Mouse (Mus musculus): ENCODE measurements around the gene Mpl.
A peak's percentile ranks its signal among the peaks of the same experiment; 100 is the strongest.

The Mpl gene

GRCm38 (mm10) chr4:118457345-118457975, at the start of gene Mpl:
TSS of gene Mpl (minus strand) at chr4:118457513.
- DNase-seq (ENCODE audit: low spot score): no peak

DNA sequence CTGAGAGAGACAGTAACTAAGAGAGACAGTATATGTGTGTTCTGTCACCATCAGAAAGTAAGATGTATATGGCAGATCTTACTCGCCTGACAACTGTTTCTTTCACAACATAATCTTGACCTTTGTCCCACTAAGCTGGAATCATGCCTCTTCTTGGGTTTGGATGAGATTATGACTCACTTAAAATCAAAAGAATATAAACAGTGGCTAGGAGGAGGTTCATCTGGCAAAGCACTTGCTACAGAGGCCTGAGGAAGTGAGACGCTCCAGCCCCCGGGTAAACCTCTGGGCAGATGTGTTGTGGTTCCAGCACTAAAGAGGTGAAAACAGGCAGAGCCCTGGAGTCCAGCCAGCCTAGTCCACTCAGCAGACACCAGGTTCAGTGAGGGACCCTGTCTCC, 48.2 kb upstream of the Mpl start:
- DNase-seq (ENCODE audit: low spot score): peak; percentile 80

- DNase-seq (ENCODE audit: low spot score): no peak
Observed at GRCm38 (mm10) chr4:118500792-118501191, 43.5 kb upstream of the Mpl start.

DNA sequence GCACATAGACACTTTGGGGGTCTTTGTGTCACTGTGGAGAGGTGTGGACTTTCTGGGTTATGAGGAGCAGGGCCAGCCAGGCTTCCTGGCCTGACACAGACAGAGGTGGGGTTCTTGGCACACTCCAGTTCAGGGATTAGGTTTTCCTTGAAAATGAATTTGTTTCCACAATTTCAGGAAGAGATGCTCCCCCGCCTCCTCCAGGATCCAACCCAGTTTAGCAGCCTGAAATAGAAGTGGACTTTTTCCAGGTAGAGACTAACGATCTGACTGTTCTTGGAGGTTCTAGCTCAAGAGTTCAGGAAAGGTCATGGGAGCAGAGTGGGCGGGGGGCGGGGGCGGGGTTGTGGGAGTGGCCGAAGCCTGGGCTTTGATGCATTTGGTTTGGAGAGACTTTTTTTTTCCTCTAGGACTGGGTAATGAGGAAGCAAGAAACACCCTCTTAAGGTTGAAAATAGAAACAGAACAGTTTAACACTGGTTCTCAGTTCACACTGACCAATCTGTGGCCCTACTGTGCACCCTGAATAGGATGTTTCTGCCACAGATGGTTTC, 42.9 kb upstream of the Mpl start:
- DNase-seq (ENCODE audit: low spot score): no peak

- no peak for DNase-seq (ENCODE audit: low spot score)
Observed at GRCm38 (mm10) chr4:118490461-118490860, 33.1 kb upstream of the Mpl start.

- no peak for DNase-seq (ENCODE audit: low spot score)
Observed at GRCm38 (mm10) chr4:118489717-118490132, 32.4 kb upstream of the Mpl start, which contains the start of gene Tie1. TSS of gene Tie1 (minus strand) at chr4:118490061.

GRCm38 (mm10) chr4:118476773-118477530, 19.6 kb upstream of the Mpl start:
- DNase-seq (ENCODE audit: low spot score): no peak

DNA sequence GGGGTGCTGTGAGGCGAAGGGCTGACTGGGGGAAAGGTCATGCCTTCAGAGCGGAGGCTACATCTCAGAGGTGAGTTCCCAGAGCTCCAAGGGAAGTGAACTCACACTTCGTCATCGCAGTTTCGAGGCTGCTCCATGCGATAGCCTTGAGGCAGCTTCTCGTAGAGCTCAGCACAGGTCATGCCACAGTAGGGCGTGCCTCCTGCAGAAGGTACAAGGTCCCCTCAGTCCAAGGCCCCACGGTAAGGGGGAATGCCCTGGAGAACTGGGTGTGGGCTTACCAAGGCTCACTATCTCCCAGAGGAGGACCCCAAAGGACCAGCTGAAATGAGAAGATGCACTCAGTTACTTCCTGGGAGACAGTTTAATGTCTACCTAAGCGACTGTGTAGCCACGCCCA, 15.4 kb upstream of the Mpl start:
- no peak for DNase-seq (ENCODE audit: low spot score)

DNA sequence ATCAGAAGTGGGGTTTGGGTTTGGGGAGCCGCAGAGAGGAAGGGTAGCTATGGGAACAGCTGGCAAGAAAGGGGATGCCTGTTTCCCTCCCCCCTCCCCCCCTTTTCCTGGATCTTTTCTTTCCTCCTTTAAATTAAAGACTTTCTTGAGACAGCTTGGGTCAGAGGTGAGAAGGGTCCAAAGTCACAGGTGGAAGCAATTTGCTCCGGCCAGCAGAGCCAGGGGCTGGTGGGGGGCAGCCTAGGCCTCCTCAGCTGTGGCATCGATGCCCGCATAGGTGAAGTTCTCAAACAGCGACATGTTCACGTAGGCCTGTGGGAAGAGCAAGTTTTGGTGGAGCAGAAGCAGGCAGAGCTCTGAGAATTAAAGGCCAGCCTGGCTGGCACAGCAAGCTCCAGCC, 14.0 kb upstream of the Mpl start:
- no peak for DNase-seq (ENCODE audit: low spot score)

DNA sequence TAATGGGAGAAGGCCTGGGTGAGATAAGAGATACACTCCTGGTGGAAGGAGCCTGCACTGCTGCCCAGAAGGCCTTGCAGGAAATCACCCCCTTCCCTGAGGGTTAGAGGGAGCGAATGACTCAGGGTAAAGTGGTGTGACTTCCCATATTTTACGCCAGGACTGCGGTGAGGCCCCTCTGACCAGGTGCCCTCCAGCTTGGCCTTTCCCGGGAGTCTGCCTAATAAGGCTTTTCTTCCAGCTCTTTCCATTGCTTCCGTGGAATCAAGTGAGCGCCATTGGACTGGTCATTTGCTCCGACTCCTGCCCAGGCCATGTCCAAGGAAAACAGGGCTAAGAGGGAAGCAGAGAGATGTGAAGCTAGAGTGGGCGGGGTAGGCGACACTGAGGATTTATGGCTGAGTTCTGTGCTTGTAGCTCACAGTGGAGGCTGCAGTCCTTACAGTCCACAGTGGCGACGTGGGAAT, 8.4 kb upstream of the Mpl start:
- DNase-seq (ENCODE audit: low spot score): no peak

- no peak for DNase-seq (ENCODE audit: low spot score)
Observed at GRCm38 (mm10) chr4:118464956-118465355, 7.6 kb upstream of the Mpl start.

DNA sequence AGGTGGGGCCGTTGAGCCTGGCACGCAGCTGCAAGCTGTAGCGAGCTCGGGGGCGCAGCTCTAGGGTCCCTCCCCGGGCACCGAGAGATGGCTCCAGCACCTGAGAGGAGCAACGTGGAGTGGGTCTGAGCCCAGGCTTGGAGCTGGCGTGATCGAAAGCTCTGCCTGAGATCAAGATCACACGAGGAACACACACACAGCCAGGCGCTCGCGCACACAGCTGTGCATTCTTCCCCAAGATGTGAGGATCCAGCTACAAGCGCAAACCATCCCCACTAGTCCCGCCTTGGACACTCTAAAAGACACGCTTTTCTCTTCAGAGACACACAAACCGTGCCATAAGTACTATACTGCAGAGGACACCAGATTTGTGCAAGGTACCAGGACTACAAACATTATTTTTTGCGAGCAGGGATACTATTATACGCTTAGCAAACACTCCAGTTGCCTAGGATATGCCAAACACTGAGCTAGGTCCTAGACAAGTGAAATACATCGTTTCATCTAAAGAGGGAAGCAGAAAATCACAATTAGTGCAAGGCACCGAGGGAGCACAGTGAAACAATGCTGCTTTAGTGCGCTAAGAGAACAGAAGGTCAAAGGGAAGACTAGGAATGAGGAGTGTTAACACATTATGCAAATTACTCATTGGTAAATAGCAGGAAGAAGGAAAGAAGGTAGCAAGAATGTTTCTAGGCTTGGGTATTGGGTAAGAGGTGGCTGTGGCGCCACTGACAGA, 10.7 kb downstream of the Mpl start:
- DNase-seq (ENCODE audit: low spot score): peak; percentile 31

GRCm38 (mm10) chr4:118445781-118446414, 11.4 kb downstream of the Mpl start:
- DNase-seq (ENCODE audit: low spot score): no peak

- no peak for DNase-seq (ENCODE audit: low spot score)
Observed at GRCm38 (mm10) chr4:118445088-118445487, 12.2 kb downstream of the Mpl start.

GRCm38 (mm10) chr4:118437829-118438253, 19.5 kb downstream of the Mpl start:
- no peak for DNase-seq (ENCODE audit: low spot score)

DNA sequence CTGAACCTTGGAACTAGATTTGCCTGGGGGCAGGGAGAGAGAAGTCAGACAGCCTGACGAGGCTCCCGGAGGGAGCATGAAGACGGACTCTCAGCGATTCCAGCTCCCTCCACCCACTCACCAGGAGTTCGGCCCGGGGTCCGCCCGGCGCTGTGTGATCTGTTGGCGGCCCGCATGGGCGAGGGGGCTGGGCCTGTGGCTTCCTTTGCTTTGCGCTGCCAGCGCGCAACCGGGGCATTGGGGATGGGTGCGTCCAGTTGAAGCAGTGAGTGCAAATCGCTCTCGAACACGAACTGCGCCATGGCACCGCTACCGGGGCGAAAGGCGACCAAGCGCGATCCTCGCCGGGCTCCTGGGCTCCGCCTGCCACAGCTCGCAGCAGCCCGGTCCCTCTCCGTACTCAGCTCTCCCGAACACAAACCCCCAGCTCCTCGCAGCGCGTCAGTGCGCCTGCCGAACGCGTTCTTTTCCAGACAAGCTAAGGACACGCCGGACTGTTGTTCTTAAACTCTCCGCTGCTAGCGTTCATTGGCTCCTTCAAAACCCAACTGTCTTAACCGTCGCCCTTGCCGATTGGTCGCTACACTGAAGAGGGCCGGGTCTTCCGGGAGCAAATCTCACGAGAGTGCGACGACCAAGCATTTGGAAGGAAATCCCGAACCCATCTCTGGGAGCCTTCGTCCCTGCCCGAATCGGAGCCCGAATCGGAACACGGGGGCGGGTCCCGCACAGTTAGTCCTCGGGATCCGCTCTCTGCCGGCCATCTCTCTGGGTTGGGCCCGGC, 20.3 kb downstream of the Mpl start, which contains the start of gene Cdc20:
TSS of gene Cdc20 (minus strand) at position 533 of the 784 bp plus-strand sequence.
- peak; percentile 96 for DNase-seq (ENCODE audit: low spot score)

DNA sequence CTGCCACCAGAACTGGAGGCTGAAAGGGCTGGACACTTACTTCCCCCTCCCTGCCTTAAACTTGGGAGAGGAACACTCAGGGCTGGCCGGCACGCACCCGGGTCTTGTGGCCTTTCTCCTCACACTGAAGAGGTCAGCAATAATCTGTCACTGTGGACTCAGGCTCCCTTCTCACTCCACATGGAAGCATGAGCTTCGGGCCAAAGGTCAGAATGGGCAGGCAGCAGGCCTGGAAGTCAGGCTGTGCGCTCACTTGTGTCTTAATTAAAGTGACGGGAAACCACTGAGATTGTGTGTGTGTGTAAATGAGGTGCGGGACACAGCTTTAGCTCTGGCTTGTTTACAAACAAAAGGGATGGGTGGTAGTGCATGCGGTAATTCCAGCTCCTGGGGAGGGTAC, 25.0 kb downstream of the Mpl start:
- DNase-seq (ENCODE audit: low spot score): no peak

- DNase-seq (ENCODE audit: low spot score): no peak
Observed at GRCm38 (mm10) chr4:118429215-118429895, 28.0 kb downstream of the Mpl start.

- DNase-seq (ENCODE audit: low spot score): no peak
Observed at GRCm38 (mm10) chr4:118428531-118429214, 28.6 kb downstream of the Mpl start.

Data from adipocyte (in vitro differentiated cells).